Mouse (Mus musculus) embryonic facial prominence, embryonic 11.5 days (tissue): ENCODE data around the gene Arl2. TPM values are rescaled to one million over a fixed set of nuclear protein-coding genes. Genes with fewer than 3 reads are reported as not detected.

Experiments
- ATAC-seq: fragments of 200-750 bp; cut with Nextera tagmentation; replicated peaks from 2 replicates; pipeline ENCODE4 v1.8.0; 2017; ENCODE audit warnings: low read depth; ENCODE audit not compliant: insufficient number of reproducible peaks, low FRiP score, low TSS enrichment
- DNase-seq: peaks from one replicate; pipeline ENCODE4 v3.0.0-alpha.2; 2015; ENCODE audit warnings: low spot score
- H3K27ac ChIP-seq: fragments of 300-500 bp; sonication (generic); replicated peaks from 2 replicates; pipeline ENCODE4 v1.5.1; 2014; ENCODE audit warnings: mild to moderate bottlenecking, low read depth, low read length, control low read depth
- H3K27me3 ChIP-seq: fragments of 300-500 bp; sonication (generic); 2 replicates; pipeline ENCODE4 v1.6.1; 2014; ENCODE audit warnings: mild to moderate bottlenecking, low read length, moderate library complexity, mixed read lengths; ENCODE audit not compliant: control insufficient read depth, insufficient read depth
- H3K36me3 ChIP-seq: fragments of 300-500 bp; sonication (generic); replicated peaks from 2 replicates; pipeline ENCODE4 v1.6.1; 2014; ENCODE audit warnings: low read depth, mild to moderate bottlenecking, low read length, moderate library complexity, mixed read lengths; ENCODE audit not compliant: control insufficient read depth, insufficient read depth
- H3K4me1 ChIP-seq: fragments of 300-500 bp; sonication (generic); 2 replicates; pipeline ENCODE4 v1.6.1; 2014; ENCODE audit warnings: low read length, mixed read lengths; ENCODE audit not compliant: control insufficient read depth, insufficient read depth
- H3K4me2 ChIP-seq: fragments of 300-500 bp; sonication (generic); 2 replicates; pipeline ENCODE4 v1.6.1; 2014; ENCODE audit warnings: low read depth, mild to moderate bottlenecking, control low read depth, low read length, moderate library complexity
- H3K4me3 ChIP-seq: fragments of 300-500 bp; sonication (generic); 2 replicates; pipeline ENCODE4 v1.5.1; 2014; ENCODE audit warnings: low read depth, low read length, control low read depth
- H3K9ac ChIP-seq: fragments of 300-500 bp; sonication (generic); replicated peaks from 2 replicates; pipeline ENCODE4 v1.6.1; 2014; ENCODE audit warnings: mild to moderate bottlenecking, control low read depth, low read length
- H3K9me3 ChIP-seq: fragments of 300-500 bp; sonication (generic); replicated peaks from 2 replicates; pipeline ENCODE4 v1.6.1; 2016; ENCODE audit warnings: mild to moderate bottlenecking, low read length, inconsistent platforms, mixed read lengths; ENCODE audit not compliant: control insufficient read depth
- WGBS: fragments of 180-500 bp; shearing (Covaris S2); extraction: QIAGEN DNeasy Blood & Tissue Kit; methylation state at CpG from one replicate; pipeline ENCODE4 v1.1.7; 2014; 5-methylcytosine and 5-hydroxymethylcytosine counted together
- polyA plus RNA-seq: library from polyadenylated mRNA; unstranded; fragments of >200 nt; fragmentation: Nextera tagmentation; extraction: Ambion mirVana; gene quantifications from 2 replicates; pipeline ENCODE4 v1.2.1, GENCODE M21; 2014

The Arl2 gene
- polyA plus RNA-seq, 1 experiment from 2014 or later: 72.8 TPM

DNA sequence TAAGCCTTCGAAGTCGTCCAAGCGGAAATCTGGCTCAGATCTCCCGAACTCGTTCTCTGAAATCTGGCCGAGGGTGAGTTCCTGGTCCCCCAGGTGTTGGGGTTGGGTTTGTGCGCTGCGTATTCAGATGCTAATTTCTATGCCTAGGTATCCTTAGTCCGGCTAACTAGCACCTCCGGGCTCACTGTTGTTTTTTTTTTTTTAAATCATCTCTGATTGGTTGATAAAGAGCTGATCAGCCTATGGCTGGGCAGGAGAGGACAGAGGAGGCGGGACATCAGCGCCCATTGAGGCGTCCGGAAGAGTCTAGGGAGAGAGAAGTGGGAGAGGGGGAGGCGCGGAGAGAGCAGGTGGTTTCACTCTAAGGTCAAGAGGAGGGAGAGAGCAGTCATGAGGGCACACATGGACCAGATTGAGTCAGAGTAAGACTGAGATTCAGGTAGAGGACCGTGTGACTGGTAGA lies 55.9 kb downstream of the Arl2 start:
- H3K4me3 ChIP-seq: peak overlapping the region; percentile 77
- no peaks in the 10 kb centered on the region for H3K27me3 ChIP-seq
- H3K9ac ChIP-seq: peak overlapping the region; percentile 74
- H3K4me1 ChIP-seq: no peaks in the 10 kb centered on the region
- DNase-seq: peak; percentile 81
- peaks cover 6% of the 10 kb centered on the region for H3K36me3 ChIP-seq
- peak overlapping the region; percentile 80 for H3K4me2 ChIP-seq
- H3K27ac ChIP-seq: no peak overlapping the region
- ATAC-seq: peak; percentile 25; the same call in 1 of the 2 replicates
- H3K9me3 ChIP-seq: no peaks in the 10 kb centered on the region
- under 1% methylated on average over 17 of the region's 17 CpGs for WGBS

DNA sequence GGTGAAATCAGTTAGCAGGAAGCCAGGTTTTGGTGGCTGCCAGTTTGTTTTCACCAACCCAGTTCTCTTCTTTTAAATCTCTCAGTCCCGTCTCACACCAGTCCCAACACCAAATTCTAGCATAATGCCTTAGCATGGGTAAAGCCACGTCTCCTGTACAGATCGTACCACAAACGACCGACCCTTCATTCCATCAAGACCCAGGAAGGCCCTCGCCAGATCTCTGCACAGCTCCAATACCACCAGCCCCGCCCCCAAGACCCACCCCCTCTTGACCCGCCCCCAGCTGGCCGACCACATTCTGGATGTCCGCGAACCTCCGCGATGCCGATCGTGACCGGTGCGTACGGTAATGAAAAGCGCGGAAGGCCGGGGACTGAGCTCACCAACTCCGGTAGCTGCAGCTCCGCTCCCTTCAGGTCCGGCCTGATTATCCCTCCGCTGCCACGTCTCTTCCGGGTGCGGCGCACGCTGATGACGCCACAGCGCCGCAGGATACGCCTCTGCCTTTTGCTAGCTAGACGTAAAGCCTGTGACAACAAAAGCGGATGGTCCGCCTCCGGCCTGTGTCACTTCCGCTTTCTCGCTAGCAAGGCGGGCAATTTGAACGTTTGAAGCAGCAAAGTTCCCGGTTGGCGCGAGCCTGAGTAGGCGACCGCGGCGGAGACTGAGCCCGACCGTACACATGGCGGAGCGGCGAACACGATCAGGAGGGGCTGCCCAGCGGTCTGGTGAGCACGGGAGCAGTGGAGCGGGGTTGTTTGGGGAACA lies 56.7 kb downstream of the Arl2 start, which contains the start of the genes Zfpl1 and Cdca5:
Gene Zfpl1 (minus strand): TSS at position 479 of the 771 bp plus-strand sequence.
Gene Cdca5 (plus strand): TSS at position 506 of the 771 bp plus-strand sequence.
- ATAC-seq (peak; percentile 84), DNase-seq (peak; percentile 99)
- Histone ChIP-seq H3K9ac (peak within 1 kb of the TSS; percentile 74), H3K4me3 (peak within 1 kb of the TSS; percentile 77), H3K27ac (no peak within 1 kb of the TSS), H3K4me2 (peak within 1 kb of the TSS; percentile 80), H3K9me3 (no peaks in the 10 kb centered on the region), H3K4me1 (no peaks in the 10 kb centered on the region), H3K36me3 (peaks cover 6% of the 10 kb centered on the region), H3K27me3 (no peaks in the 10 kb centered on the region)
- whole genome bisulfite sequencing: under 1% methylated on average over 58 of the region's 58 CpGs

Other genes with a start within 250 kb of the Arl2 start
- 4.0 and 4.3 TPM in 2 replicates for gene Tigd3, start 247.4 kb downstream of the Arl2 start, polyA plus RNA-seq
- 202 and 213 TPM in 2 replicates for gene Dpf2, start 228.5 kb downstream of the Arl2 start, polyA plus RNA-seq
- gene Cdc42ep2, start 216.7 kb downstream of the Arl2 start, polyA plus RNA-seq: 2.4 and 2.7 TPM in 2 replicates
- gene Pola2, start 177.3 kb downstream of the Arl2 start, polyA plus RNA-seq: 91.0 and 97.6 TPM in 2 replicates
- not detected in 2 replicates for gene Slc22a20, start 155.4 kb downstream of the Arl2 start, polyA plus RNA-seq
- 4.5 and 5.0 TPM in 2 replicates for gene Capn1, start 125.7 kb downstream of the Arl2 start, polyA plus RNA-seq
- gene Syvn1, start 95.0 kb downstream of the Arl2 start, polyA plus RNA-seq: 18.8 and 20.2 TPM in 2 replicates
- gene Mrpl49, start 83.8 kb downstream of the Arl2 start, polyA plus RNA-seq: 96.6 and 100 TPM in 2 replicates
- 773 and 801 TPM in 2 replicates for gene Fau, start 83.7 kb downstream of the Arl2 start, polyA plus RNA-seq
- gene Znhit2, start 80.4 kb downstream of the Arl2 start, polyA plus RNA-seq: 40.8 and 44.2 TPM in 2 replicates
- 26.0 and 26.3 TPM in 2 replicates for gene Tm7sf2, start 73.2 kb downstream of the Arl2 start, polyA plus RNA-seq
- 41.1 and 44.4 TPM in 2 replicates for gene Vps51, start 64.3 kb downstream of the Arl2 start, polyA plus RNA-seq
- not detected in 2 replicates for gene Tmem262, start 61.5 kb downstream of the Arl2 start, polyA plus RNA-seq
- gene Gm28374, start 59.3 kb downstream of the Arl2 start, polyA plus RNA-seq: 1.7 TPM in 1 of 2 replicates, not detected in the other
- 60.7 and 69.9 TPM in 2 replicates for gene Zfpl1, start 56.6 kb downstream of the Arl2 start, polyA plus RNA-seq
- gene Cdca5, start 56.6 kb downstream of the Arl2 start, polyA plus RNA-seq: 59.2 and 65.2 TPM in 2 replicates
- gene AC131692.1, start 47.1 kb downstream of the Arl2 start, polyA plus RNA-seq: not detected in 2 replicates
- 0.21 and 0.49 TPM in 2 replicates for gene Naaladl1, start 35.8 kb downstream of the Arl2 start, polyA plus RNA-seq
- 60.7 and 68.3 TPM in 2 replicates for gene Sac3d1, start 22.9 kb downstream of the Arl2 start, polyA plus RNA-seq
- gene Snx15, start 13.2 kb downstream of the Arl2 start, polyA plus RNA-seq: 25.4 and 30.7 TPM in 2 replicates
- not detected in 2 replicates for gene Batf2, start 565 bp downstream of the Arl2 start, polyA plus RNA-seq
- gene Majin, start 42.8 kb upstream of the Arl2 start, polyA plus RNA-seq: not detected in 2 replicates
- gene Gpha2, start 84.8 kb upstream of the Arl2 start, polyA plus RNA-seq: 1.9 and 2.4 TPM in 2 replicates
- gene Ppp2r5b, start 94.3 kb upstream of the Arl2 start, polyA plus RNA-seq: 25.0 and 27.8 TPM in 2 replicates
- 6.5 and 7.7 TPM in 2 replicates for gene Atg2a, start 100.1 kb upstream of the Arl2 start, polyA plus RNA-seq
- 50.9 and 58.1 TPM in 2 replicates for gene Ehd1, start 135.2 kb upstream of the Arl2 start, polyA plus RNA-seq
- 0.43 and 0.61 TPM in 2 replicates for gene Cdc42bpg, start 164.9 kb upstream of the Arl2 start, polyA plus RNA-seq
- 49.7 and 51.1 TPM in 2 replicates for gene Men1, start 193.4 kb upstream of the Arl2 start, polyA plus RNA-seq
- gene Map4k2, start 199.6 kb upstream of the Arl2 start, polyA plus RNA-seq: 5.6 and 6.4 TPM in 2 replicates
- gene Sf1, start 222.1 kb upstream of the Arl2 start, polyA plus RNA-seq: 157 and 172 TPM in 2 replicates
- gene Pygm, start 242.9 kb upstream of the Arl2 start, polyA plus RNA-seq: 1.4 and 2.8 TPM in 2 replicates